Mouse (Mus musculus) forebrain, embryonic 16.5 days (tissue): ENCODE results near the gene Cog4. TPM values are rescaled to one million over a fixed set of nuclear protein-coding genes. Genes with fewer than 3 reads are reported as not detected.
"Not testable (repeated sequence)": the region's sequence is repeated elsewhere in the genome, so short reads cannot be mapped to it uniquely, and the experiment has no call there.

ENCODE experiments used
- ATAC-seq: fragments of 200-750 bp; cut with Nextera tagmentation; 2 replicates; pipeline ENCODE4 v1.8.0; 2017; ENCODE audit warnings: mild to moderate bottlenecking, moderate library complexity
- H3K27ac ChIP-seq: fragments of 300-500 bp; sonication (generic); 2 replicates; pipeline ENCODE4 v1.5.1; 2014; ENCODE audit warnings: low read length, control low read depth
- H3K27me3 ChIP-seq: fragments of 300-500 bp; sonication (generic); replicated peaks from 2 replicates; pipeline ENCODE4 v1.6.1; 2014; ENCODE audit warnings: low read length; ENCODE audit not compliant: control insufficient read depth, insufficient read depth
- H3K36me3 ChIP-seq: fragments of 300-500 bp; sonication (generic); 2 replicates; pipeline ENCODE4 v1.6.1; 2014; ENCODE audit not compliant: control insufficient read depth, insufficient read depth
- H3K4me1 ChIP-seq: fragments of 300-500 bp; sonication (generic); replicated peaks from 2 replicates; pipeline ENCODE4 v1.6.1; 2014; ENCODE audit warnings: low read length; ENCODE audit not compliant: control insufficient read depth, insufficient read depth
- H3K4me2 ChIP-seq: fragments of 300-500 bp; sonication (generic); 2 replicates; pipeline ENCODE4 v1.6.1; 2014; ENCODE audit warnings: mild to moderate bottlenecking, low read length, control low read depth
- H3K4me3 ChIP-seq: fragments of 300-500 bp; sonication (generic); replicated peaks from 2 replicates; pipeline ENCODE4 v1.5.1; 2014; ENCODE audit warnings: mild to moderate bottlenecking, low read length, control low read depth
- H3K9ac ChIP-seq: fragments of 300-500 bp; sonication (generic); replicated peaks from 2 replicates; pipeline ENCODE4 v1.6.1; 2014; ENCODE audit warnings: low read depth, low read length, control low read depth
- H3K9me3 ChIP-seq: fragments of 300-500 bp; sonication (generic); 2 replicates; pipeline ENCODE4 v1.6.1; 2016; ENCODE audit warnings: low read length; ENCODE audit not compliant: control insufficient read depth
- WGBS: fragments of 180-500 bp; shearing (Covaris S2); extraction: QIAGEN DNeasy Blood & Tissue Kit; methylation state at CpG from one replicate; pipeline ENCODE4 v1.1.7; 2014; 5-methylcytosine and 5-hydroxymethylcytosine counted together
- polyA plus RNA-seq: library from polyadenylated mRNA; unstranded; fragments of >200 nt; fragmentation: Nextera tagmentation; extraction: Ambion mirVana; gene quantifications from 2 replicates; pipeline ENCODE4 v1.2.1, GENCODE M21; 2015

The Cog4 gene
- polyA plus RNA-seq, 1 experiment from 2014 or later: 69.3 TPM

DNA sequence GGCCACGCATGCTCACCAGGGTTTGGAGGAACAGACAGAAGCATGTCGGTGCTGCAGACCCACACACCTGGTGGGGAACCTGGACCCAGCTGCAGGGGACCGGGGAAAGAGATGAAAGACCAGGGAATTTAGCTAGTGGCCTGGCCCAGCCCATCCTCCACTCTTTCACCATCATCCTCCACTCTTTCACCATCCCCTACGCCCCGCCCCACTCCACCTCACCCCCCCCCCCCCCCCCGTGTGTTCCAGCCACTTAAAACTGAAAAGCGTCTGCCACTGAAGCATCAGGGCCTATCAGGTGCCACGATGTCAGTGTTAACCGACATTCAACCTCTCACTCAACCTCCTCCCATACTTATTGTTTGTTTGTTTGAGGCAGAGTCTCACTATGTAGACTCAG is 48.9 kb downstream of the Cog4 start:
- Histone ChIP-seq H3K4me3 (no peak overlapping the region), H3K27me3 (no peaks in the 10 kb centered on the region), H3K36me3 (no peaks in the 10 kb centered on the region), H3K9me3 (no peaks in the 10 kb centered on the region), H3K9ac (no peak overlapping the region), H3K27ac (no peak overlapping the region), H3K4me2 (no peak overlapping the region), H3K4me1 (no peaks in the 10 kb centered on the region)
- 86% methylated on average over 7 of the region's 9 CpGs for WGBS
- no peak for ATAC-seq

DNA sequence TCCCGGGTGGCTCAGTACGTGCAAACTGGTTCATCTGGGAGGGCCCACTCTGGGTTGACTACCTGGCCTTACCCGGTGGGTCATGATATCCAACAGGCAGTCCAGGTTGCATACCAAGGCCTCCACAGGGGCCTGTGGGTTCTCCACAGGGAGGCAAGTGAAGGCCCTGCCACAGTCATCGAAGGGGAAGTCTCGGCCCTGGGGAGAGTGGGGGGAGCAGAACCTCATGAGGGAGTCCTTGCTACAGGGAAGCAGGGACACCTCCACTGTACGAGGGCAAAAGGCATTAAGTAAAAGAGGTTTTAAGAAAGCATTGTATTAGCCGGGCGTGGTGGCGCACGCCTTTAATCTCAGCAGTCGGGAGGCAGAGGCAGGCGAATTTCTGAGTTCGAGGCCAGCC is 49.4 kb downstream of the Cog4 start:
- no peak for ATAC-seq
- no peak overlapping the region for H3K4me3 ChIP-seq
- H3K9ac ChIP-seq: no peak overlapping the region
- H3K27me3 ChIP-seq: no peaks in the 10 kb centered on the region
- H3K4me1 ChIP-seq: no peaks in the 10 kb centered on the region
- no peaks in the 10 kb centered on the region for H3K36me3 ChIP-seq
- 98% methylated on average over 13 of the region's 13 CpGs for WGBS
- no peak overlapping the region for H3K4me2 ChIP-seq
- H3K27ac ChIP-seq: no peak overlapping the region
- no peaks in the 10 kb centered on the region for H3K9me3 ChIP-seq

DNA sequence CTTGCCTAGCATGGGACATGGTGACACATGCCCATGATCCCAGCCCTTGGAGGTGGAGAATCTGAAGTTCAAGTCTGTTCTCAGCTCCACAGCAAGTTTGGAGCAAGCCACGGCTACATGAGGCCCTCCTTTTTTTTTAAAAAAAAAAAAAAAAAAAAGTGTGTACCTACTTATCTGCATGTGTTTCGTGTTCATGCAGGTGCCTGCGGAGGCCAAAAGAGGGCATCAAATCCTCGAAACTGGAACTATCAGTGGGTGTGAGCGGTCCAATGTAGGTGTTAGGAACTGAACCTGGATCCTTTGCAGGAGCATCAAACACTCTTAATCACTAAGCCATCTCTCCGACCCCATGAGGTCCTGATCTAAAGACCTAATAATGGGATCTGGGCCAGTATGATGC is 51.1 kb downstream of the Cog4 start:
- Histone ChIP-seq H3K9ac (no peak overlapping the region), H3K36me3 (no peaks in the 10 kb centered on the region), H3K4me3 (no peak overlapping the region), H3K9me3 (no peaks in the 10 kb centered on the region), H3K27ac (no peak overlapping the region), H3K27me3 (no peaks in the 10 kb centered on the region), H3K4me2 (no peak overlapping the region), H3K4me1 (peaks cover 4% of the 10 kb centered on the region; the same call in 1 of the 2 replicates)
- ATAC-seq: no peak
- WGBS: 93% methylated on average over 6 of the region's 6 CpGs

- Histone ChIP-seq H3K4me3 (no peak overlapping the region), H3K36me3 (no peaks in the 10 kb centered on the region), H3K27me3 (no peaks in the 10 kb centered on the region), H3K9me3 (no peaks in the 10 kb centered on the region), H3K4me1 (peaks cover 4% of the 10 kb centered on the region; the same call in 1 of the 2 replicates), H3K27ac (no peak overlapping the region), H3K4me2 (no peak overlapping the region), H3K9ac (no peak overlapping the region)
- no peak for ATAC-seq
- 82% methylated on average over 3 of the region's 3 CpGs for WGBS
Measured at GRCm38 (mm10) chr8:110901056-110901455, 54.7 kb downstream of the Cog4 start.

- Histone ChIP-seq H3K36me3 (no peaks in the 10 kb centered on the region), H3K9ac (peak within 1 kb of the TSS; percentile 74), H3K4me1 (peaks cover 4% of the 10 kb centered on the region; the same call in 1 of the 2 replicates), H3K4me3 (peak within 1 kb of the TSS; percentile 72), H3K9me3 (no peaks in the 10 kb centered on the region), H3K27me3 (no peaks in the 10 kb centered on the region), H3K4me2 (peak within 1 kb of the TSS; percentile 60), H3K27ac (no peak within 1 kb of the TSS)
- peak; percentile 98 for ATAC-seq
- WGBS: 3% methylated on average over 30 of the region's 30 CpGs
Measured at GRCm38 (mm10) chr8:110901839-110902578, 55.6 kb downstream of the Cog4 start, which contains the start of gene Fuk. Gene Fuk (minus strand): TSS chr8:110902488.

GRCm38 (mm10) chr8:110902579-110902965 is 56.2 kb downstream of the Cog4 start:
- Histone ChIP-seq H3K27ac (no peak overlapping the region), H3K9ac (no peak overlapping the region), H3K9me3 (no peaks in the 10 kb centered on the region), H3K4me2 (peak overlapping the region; percentile 60; the same call in 1 of the 2 replicates), H3K36me3 (no peaks in the 10 kb centered on the region), H3K4me1 (peaks cover 4% of the 10 kb centered on the region; the same call in 1 of the 2 replicates), H3K27me3 (no peaks in the 10 kb centered on the region), H3K4me3 (peak overlapping the region; percentile 72; the same call in 1 of the 2 replicates)
- 58% methylated on average over 2 of the region's 2 CpGs for WGBS
- ATAC-seq: no peak; the same call in 1 of the 2 replicates

DNA sequence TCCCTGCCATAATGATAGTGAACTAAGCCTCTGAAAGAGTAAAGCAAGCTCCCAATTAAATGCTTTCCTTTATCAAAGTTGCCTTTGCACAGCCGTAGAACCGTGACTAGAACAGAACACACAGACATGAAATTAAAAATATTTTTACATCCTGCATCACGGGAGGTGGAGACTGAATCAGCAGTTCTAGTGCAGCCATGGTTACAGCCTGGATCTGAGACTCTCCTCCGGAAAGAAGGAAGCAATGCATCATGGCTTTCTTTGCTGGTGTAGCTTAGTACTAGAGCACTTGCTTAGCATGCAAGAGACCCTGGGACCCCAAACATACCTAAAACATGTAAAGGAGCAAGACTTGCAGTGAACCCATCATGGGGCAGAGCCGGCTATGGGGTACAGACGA is 59.0 kb downstream of the Cog4 start:
- Histone ChIP-seq H3K27ac (no peak overlapping the region), H3K4me2 (no peak overlapping the region), H3K4me1 (peaks cover 4% of the 10 kb centered on the region; the same call in 1 of the 2 replicates), H3K36me3 (no peaks in the 10 kb centered on the region), H3K4me3 (no peak overlapping the region), H3K27me3 (no peaks in the 10 kb centered on the region), H3K9me3 (no peaks in the 10 kb centered on the region), H3K9ac (no peak overlapping the region)
- 89% methylated on average over 6 of the region's 6 CpGs for WGBS
- ATAC-seq: no peak

- no peaks in the 10 kb centered on the region for H3K36me3 ChIP-seq
- ATAC-seq: no peak
- H3K4me3 ChIP-seq: no peak overlapping the region
- no peak overlapping the region for H3K4me2 ChIP-seq
- no peak overlapping the region for H3K9ac ChIP-seq
- H3K27ac ChIP-seq: no peak overlapping the region
- no peaks in the 10 kb centered on the region for H3K27me3 ChIP-seq
- peaks cover 2% of the 10 kb centered on the region; the same call in 1 of the 2 replicates for H3K4me1 ChIP-seq
- no peaks in the 10 kb centered on the region for H3K9me3 ChIP-seq
- 83% methylated on average over 1 of the region's 1 CpGs for WGBS
Measured at GRCm38 (mm10) chr8:110906682-110907081, 60.3 kb downstream of the Cog4 start.

DNA sequence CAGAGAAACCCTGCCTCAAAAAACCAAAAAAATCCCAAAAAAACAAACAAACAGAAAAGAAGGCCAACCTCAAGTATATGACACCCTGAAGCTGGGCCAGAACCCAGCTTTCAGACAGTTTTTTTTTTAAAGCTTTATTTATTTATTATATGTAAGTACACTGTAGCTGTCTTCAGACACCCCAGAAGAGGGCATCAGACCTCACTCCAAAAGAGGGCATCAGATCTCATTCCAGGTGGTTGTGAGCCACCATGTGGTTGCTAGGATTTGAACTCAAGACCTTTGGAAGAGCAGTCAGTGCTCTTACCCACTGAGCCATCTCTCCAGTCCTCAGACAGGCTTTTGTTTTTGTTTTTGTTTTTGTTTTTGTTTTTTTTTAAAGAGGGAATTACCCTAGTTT is 63.5 kb downstream of the Cog4 start:
- H3K27me3 ChIP-seq, H3K9ac ChIP-seq: not testable (repeated sequence)

More for the DNA sequence above, 63.5 kb downstream of the Cog4 start:
- H3K4me1 ChIP-seq, H3K36me3 ChIP-seq, H3K27ac ChIP-seq, H3K4me2 ChIP-seq, H3K4me3 ChIP-seq, ATAC-seq, H3K9me3 ChIP-seq: not testable (repeated sequence)
